Mouse (Mus musculus): ENCODE data around the gene Tmem18.

GRCm38 (mm10) chr12:30605941-30606340 lies 21.7 kb downstream of the Tmem18 start:
- TF ChIP-seq POLR2A (IDR thresholded peaks at IDR 0.05; ENCODE audit: low read depth, low read length): no peak
- TF ChIP-seq CTCF (conservative IDR thresholded peaks at IDR 0.05; ENCODE audit: insufficient read depth, insufficient read length, low read depth, low read length): no peak

Data from kidney, adult 2 months (tissue).